Mouse (Mus musculus) layer of hippocampus, postnatal 36 days (tissue): ENCODE results near the gene Ntm. TPM values are rescaled to one million over a fixed set of nuclear protein-coding genes. Genes with fewer than 3 reads are reported as not detected.
A peak's percentile ranks its signal among the peaks of the same experiment; 100 is the strongest.

Experiments used
- DNase-seq, 2 experiments: peaks; one replicate each; pipeline ENCODE4 v3.0.0; 2022
- total RNA-seq, 2 experiments: library from RNA; stranded (reverse); gene quantifications; 2 replicates each; pipeline ENCODE4 v1.2.3; 2021

Gene Ntm
- total RNA-seq, 2 experiments from 2014 or later = 132 to 135 TPM

- DNase-seq = no peak
These were observed 384.7 kb downstream of the Ntm start for GRCm38 (mm10) chr9:29578226-29578625.

- DNase-seq = peak; percentile 47 to 49
These were observed 386.8 kb downstream of the Ntm start for GRCm38 (mm10) chr9:29576051-29576533.

- no peak for DNase-seq
These were observed 388.4 kb downstream of the Ntm start for GRCm38 (mm10) chr9:29574548-29574947.

DNA sequence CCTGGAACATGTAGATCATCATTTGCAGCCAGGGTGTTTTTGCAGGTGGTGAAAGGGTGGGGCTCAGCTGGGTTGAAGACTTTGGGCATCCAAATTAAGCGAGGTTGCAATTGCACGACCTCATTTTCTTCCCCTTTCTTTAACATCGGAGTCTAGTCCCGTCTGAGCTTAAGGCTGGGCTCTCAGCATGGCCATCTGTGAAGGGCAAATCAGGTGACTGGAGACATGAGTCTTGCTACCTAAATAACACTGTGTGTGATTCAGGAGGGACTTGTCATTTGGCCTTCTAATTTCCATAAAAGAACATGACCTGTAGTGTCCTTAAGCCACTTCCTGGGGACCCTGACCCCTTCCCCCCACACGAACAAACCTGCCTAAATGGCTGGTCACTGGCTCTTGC, 394.4 kb downstream of the Ntm start:
- no peak for DNase-seq

DNA sequence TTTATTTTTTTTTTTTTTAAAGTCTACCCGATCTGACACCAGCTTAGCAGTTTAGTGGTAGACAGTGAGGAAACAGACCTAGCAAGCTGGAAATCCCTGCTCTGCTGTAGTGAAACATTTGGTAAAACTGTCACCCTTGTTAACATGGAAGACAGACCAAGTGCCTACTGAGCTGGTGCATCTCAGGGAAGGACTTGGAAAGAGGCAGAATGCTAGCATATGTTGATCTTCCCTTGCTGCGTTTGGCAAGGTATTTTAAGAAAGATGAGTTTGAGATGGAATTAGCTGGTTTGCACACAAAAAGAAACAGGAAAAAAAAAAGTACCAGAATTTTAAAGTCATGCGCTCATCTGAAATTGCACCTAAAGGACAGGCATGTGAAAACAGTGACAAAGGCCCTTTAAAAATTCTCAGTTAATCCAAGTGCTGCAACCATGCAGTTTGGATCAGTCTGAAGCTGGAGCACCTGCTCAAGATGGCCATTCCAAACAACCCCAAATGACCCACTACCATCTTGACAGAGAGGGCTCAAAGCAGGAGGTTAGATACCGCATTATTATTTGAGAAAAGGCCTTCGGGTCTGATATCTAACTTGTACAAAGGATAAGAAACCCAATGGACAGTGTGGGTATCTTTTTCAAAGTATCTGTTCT, 400.4 kb downstream of the Ntm start:
- no peak for DNase-seq

DNA sequence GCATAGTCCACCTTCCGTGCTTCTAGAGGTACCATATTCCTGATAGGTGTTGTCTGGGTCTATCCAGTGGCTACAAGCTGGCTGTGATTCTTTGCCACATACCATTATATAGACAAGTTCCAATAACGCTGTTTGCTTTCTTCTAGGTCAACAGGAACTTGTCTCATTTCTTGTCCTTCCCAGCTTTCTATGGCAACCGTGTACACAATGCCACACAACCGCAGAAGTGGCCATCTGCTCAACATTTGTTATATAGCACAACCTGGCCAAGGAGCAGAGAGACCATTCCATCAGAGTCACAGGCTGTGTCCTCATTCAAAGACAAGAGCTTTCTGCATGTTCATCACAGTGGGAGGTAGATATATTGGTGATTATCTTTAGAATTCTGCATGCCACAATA, 404.0 kb downstream of the Ntm start:
- no peak for DNase-seq

DNA sequence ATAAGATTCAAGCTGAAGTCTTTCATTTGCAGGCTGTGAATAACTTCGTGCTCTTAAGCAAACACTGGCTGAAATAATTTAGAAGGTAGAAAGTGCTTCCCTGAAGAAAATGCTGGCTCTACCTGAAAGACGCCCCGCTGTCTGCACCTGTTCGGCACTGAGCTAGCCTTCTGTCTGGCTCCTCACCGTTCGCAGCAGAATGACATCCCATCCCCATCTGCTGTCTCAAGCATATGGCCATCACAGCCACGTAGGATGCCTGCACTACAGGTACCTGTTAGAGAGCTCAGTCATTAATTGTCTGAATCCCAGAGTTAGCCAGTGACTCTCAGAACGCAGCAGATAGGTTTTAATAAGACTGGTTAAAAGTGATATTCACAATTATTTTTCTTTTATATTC, 412.4 kb downstream of the Ntm start:
- no peak for DNase-seq

- no peak for DNase-seq
These were observed 412.8 kb downstream of the Ntm start for GRCm38 (mm10) chr9:29550107-29550506.

GRCm38 (mm10) chr9:29536415-29536814, 426.5 kb downstream of the Ntm start:
- no peak for DNase-seq

- DNase-seq = no peak
These were observed 428.2 kb downstream of the Ntm start for GRCm38 (mm10) chr9:29534773-29535172.

DNA sequence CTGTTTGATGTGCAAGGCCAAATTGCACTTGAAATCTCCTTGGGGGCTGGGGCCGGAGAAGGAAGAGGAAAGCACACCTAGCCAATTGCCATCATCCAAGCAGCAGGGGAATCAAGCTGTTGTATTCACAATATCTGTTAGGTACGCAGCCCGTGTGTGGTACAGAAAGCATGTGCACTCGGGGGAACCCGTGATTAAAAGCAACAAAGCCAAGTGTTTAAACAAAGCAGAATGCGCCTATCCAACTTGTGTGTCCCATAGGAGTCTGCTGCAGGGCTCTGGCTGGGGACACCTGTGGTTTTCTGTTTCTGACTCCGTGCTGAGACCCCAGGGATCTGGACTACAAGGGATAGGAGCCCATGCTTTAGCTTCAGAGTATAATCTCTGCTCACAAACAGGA, 428.6 kb downstream of the Ntm start:
- DNase-seq = no peak

- DNase-seq = no peak
These were observed 429.4 kb downstream of the Ntm start for GRCm38 (mm10) chr9:29533556-29533955.

DNA sequence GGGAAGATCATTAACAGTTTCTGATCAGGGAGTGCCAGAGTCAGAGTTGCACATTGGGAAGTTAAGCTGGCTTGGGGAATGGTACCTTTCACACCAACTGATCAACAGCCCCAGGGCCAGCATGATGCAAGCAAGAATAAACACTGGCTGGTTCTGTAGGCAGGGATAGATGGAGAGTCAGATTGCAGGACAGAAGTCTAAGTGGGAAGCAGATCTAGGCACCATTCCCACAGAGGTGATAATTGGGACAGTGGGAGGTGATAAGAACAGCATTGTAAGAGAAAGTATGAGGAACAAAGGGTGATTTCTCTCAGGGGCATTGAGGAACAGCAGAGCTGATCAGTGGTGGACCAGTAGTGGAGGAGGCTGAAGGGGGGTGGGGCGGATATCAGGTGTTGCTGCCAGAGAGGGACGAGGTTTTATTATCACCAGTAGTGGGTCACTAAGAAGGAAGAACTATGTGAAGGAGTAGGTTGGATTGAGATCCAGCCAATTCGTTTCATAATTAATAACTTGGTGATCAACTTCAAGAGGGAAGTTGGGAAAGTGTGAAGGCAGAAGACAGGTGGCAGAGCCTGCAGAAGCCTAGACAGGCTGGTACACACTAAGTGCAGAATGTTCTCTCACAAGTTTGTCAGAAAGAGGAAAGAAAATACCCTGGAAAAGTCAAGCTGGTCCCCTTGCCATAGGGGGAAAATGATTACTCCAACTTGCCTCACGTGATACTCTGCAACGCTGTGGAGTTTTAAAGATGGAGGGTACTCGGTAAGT, 431.6 kb downstream of the Ntm start:
- DNase-seq = no peak

DNA sequence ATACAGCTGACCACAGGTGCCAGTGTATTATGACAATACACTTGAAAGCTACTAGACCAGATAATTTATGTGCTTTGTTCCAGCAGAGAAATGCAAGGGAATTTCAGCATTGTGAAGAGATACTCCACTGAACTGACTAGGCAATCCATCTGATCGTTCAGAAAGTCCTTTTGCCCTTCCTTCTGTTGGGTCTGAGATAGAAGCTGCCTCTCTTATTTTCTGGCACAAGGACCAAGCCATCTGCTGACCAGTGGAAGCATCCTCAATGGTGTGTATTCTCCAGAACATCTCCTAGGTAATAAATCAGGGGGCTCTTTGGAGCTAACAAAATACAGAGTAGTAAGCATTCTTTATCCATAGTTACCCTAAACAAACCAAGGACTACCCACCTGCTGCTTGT, 438.8 kb downstream of the Ntm start:
- DNase-seq = no peak

DNA sequence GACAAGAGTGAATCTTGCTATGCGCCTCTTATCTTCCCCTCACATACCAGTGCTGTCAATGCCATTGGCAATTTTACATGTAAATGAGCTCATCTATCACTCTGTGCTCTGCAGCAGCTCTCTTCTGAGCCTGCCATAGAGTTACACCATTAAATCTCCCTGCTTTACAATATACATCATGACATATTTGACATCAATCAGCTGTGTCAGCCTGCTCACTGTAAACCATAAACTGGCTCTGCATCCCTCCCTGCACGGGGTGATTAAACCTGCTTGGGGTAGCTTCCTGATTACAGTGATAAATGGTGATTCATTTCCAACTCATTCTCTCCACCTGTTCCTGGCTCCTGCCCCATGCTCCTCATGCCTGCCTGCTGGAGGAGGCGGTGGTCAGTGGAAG, 439.7 kb downstream of the Ntm start:
- DNase-seq = no peak

GRCm38 (mm10) chr9:29519181-29519580, 443.8 kb downstream of the Ntm start:
- DNase-seq = no peak

DNA sequence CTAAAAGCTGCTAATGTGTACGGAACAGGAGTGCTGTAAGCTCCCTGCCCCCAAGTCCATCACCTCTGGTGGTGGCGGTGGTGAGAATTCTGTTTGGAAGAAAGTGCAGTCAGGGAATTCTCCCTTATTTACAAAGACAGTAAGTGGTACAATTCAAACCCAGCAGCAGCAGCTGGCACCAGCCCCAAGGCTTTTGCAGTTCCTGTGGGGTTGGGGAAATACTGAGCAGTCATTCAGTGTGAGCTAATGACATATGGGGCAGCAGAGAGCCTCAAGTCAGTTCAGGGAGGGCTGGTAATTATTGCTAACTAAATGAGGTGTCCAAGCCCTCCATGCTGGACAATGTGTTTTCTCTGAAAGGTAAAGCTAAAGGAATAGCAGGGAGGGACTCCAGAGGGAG, 446.3 kb downstream of the Ntm start:
- DNase-seq = peak in 1 of 2 experiments; percentile 5

GRCm38 (mm10) chr9:29514588-29515356, 448.2 kb downstream of the Ntm start:
- DNase-seq = peak in 1 of 2 experiments; percentile 6

GRCm38 (mm10) chr9:29496002-29496401, 466.9 kb downstream of the Ntm start:
- DNase-seq = no peak

DNA sequence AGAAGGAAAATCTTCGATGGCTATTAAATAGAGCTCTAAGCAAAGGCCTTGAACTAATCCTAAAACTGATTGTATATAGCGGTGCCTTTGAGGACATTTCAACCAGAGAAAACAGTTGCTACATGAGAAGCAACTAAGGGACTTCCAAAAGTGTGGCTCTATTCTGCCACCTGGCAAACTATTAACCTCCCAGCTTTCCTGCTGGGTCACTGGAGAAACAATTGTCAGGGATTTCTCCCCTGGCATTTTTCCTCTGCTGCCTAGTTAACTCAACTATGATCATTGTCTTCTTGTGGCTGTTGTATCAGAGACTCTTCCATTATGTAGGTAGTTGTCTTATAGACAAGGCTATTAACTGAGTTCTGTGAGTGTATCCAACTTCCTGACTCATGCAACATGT, 480.7 kb downstream of the Ntm start:
- no peak for DNase-seq

GRCm38 (mm10) chr9:29479051-29479450, 483.9 kb downstream of the Ntm start:
- DNase-seq = no peak

GRCm38 (mm10) chr9:29477219-29477618, 485.7 kb downstream of the Ntm start:
- DNase-seq = no peak

GRCm38 (mm10) chr9:29473418-29473817, 489.5 kb downstream of the Ntm start:
- no peak for DNase-seq
